Mouse (Mus musculus) midbrain, embryonic 15.5 days (tissue): ENCODE measurements around the gene Arhgef19. TPM values are rescaled to one million over a fixed set of nuclear protein-coding genes. Genes with fewer than 3 reads are reported as not detected.

Experiments
- ATAC-seq: fragments of 200-750 bp; cut with Nextera tagmentation; replicated peaks from 2 replicates; pipeline ENCODE4 v1.8.0; 2017; ENCODE audit warnings: moderate TSS enrichment
- H3K27ac ChIP-seq: fragments of 300-500 bp; sonication (generic); 2 replicates; pipeline ENCODE4 v1.5.1; 2015; ENCODE audit warnings: mild to moderate bottlenecking, inconsistent platforms
- H3K27me3 ChIP-seq: fragments of 300-500 bp; sonication (generic); replicated peaks from 2 replicates; pipeline ENCODE4 v1.6.1; 2015; ENCODE audit warnings: inconsistent platforms
- H3K36me3 ChIP-seq: fragments of 300-500 bp; sonication (generic); replicated peaks from 2 replicates; pipeline ENCODE4 v1.6.1; 2015; ENCODE audit warnings: inconsistent platforms
- H3K4me1 ChIP-seq: fragments of 300-500 bp; sonication (generic); 2 replicates; pipeline ENCODE4 v1.6.1; 2015; ENCODE audit warnings: inconsistent platforms
- H3K4me2 ChIP-seq: fragments of 300-500 bp; sonication (generic); 2 replicates; pipeline ENCODE4 v1.6.1; 2015; ENCODE audit warnings: inconsistent platforms, mild to moderate bottlenecking, moderate library complexity
- H3K4me3 ChIP-seq: fragments of 300-500 bp; sonication (generic); 2 replicates; pipeline ENCODE4 v1.5.1; 2015; ENCODE audit warnings: mild to moderate bottlenecking, inconsistent platforms
- H3K9ac ChIP-seq: fragments of 300-500 bp; sonication (generic); 2 replicates; pipeline ENCODE4 v1.6.1; 2015; ENCODE audit warnings: mild to moderate bottlenecking, inconsistent platforms
- H3K9me3 ChIP-seq: fragments of 300-500 bp; sonication (generic); 2 replicates; pipeline ENCODE4 v1.6.1; 2016; ENCODE audit warnings: inconsistent platforms
- WGBS: fragments of 180-500 bp; shearing (Covaris S2); methylation state at CpG from one replicate; pipeline ENCODE4 v1.1.7; 2015; ENCODE audit warnings: mixed read lengths; 5-methylcytosine and 5-hydroxymethylcytosine counted together
- polyA plus RNA-seq: library from polyadenylated mRNA; unstranded; fragments of >200 nt; fragmentation: Nextera tagmentation; extraction: Ambion mirVana; gene quantifications from 2 replicates; pipeline ENCODE4 v1.2.1, GENCODE M21; 2015

Arhgef19 gene
- polyA plus RNA-seq, 1 experiment from 2014 or later: 1.0 TPM

DNA sequence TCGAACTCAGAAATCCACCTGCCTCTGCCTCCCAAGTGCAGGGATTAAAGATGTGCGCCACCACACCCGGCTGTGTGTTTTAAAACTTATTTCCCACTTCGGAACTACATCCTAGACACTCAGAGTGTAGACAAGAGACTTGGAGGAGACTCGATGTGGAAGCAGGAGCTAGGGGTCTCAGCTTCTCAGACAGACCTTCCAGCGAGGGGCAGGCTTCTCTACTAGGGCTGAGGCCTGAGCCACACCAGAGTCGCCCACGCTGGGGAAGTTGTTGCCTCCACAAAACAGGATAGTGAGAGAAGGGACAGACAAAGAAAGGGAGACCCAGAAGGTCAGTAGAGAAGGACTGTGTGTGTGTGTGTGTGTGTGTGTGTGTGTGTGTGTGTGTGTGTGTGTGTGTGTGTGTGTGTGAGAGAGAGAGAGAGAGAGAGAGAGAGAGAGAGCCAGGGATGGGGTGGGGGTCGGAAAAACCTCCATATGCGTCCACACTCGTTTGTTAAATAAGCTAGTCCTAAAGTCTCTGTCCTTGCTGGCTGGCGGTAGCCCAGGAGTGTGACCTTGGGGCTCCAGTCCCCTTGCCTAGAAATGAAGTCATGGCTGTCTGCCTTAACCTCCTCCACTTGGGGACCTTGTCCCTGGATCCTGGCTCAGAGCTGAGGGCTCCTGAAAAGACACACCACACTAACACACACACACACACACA is 44.0 kb downstream of the Arhgef19 start:
- Histone ChIP-seq H3K4me2 (no peak overlapping the region), H3K36me3 (no peaks in the 10 kb centered on the region), H3K9ac (no peak overlapping the region), H3K27me3 (peaks cover 10% of the 10 kb centered on the region; the same call in 1 of the 2 replicates), H3K4me1 (peaks cover 25% of the 10 kb centered on the region), H3K27ac (no peak overlapping the region), H3K4me3 (no peak overlapping the region), H3K9me3 (no peaks in the 10 kb centered on the region)
- ATAC-seq: no peak
- 52% methylated on average over 12 of the region's 12 CpGs for WGBS

GRCm38 (mm10) chr4:141283879-141284411 is 44.6 kb downstream of the Arhgef19 start:
- Histone ChIP-seq H3K27me3 (peaks cover 10% of the 10 kb centered on the region; the same call in 1 of the 2 replicates), H3K4me2 (no peak overlapping the region), H3K27ac (no peak overlapping the region), H3K9ac (no peak overlapping the region), H3K9me3 (no peaks in the 10 kb centered on the region), H3K4me1 (peaks cover 27% of the 10 kb centered on the region), H3K36me3 (no peaks in the 10 kb centered on the region), H3K4me3 (no peak overlapping the region)
- WGBS: 17% methylated on average over 8 of the region's 8 CpGs
- ATAC-seq: no peak

DNA sequence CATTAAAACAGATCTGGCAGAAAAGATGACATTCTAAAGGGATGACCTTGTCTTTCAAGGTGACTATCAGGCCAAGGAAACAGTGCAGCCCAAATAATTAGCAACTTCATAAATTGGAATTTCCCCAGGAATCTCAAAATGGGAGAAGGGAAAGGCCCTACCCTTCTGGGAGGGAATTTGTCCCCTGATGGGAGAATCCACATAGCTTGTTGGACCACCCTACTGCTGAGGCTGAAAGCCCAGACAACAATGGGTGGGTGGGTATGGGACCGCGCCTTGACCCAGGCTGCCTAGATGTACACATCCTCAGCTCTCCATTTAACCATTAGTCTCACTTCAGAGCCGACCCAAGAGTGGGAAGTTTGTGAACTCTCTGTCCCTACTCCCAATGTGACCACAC is 45.2 kb downstream of the Arhgef19 start:
- ATAC-seq: no peak
- 78% methylated on average over 3 of the region's 3 CpGs for WGBS
- Histone ChIP-seq H3K4me1 (peaks cover 22% of the 10 kb centered on the region), H3K27me3 (peaks cover 10% of the 10 kb centered on the region; the same call in 1 of the 2 replicates), H3K27ac (no peak overlapping the region), H3K4me2 (no peak overlapping the region), H3K9me3 (no peaks in the 10 kb centered on the region), H3K9ac (no peak overlapping the region), H3K36me3 (no peaks in the 10 kb centered on the region), H3K4me3 (no peak overlapping the region)

DNA sequence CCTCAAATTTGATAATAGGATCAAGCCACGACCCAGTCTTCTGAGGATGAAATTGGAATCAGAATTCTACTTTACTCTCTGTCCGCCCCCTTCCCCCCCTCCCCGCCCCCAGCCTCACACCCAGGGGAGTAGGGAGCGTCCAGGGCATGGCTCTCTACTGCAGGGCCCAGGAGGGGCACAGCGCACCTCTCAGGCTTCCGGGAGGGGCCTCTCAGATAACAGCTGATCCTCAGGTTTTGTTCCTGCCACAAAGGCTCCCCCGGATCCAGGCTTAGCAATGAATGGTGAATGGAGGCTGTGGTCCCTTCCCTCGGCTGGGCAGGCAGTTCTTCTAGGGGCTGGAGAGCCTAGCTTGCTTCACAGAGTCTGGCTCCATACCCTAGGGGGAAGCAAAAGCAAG is 45.8 kb downstream of the Arhgef19 start:
- no peak overlapping the region for H3K4me2 ChIP-seq
- 10% methylated on average over 8 of the region's 8 CpGs for WGBS
- no peaks in the 10 kb centered on the region for H3K36me3 ChIP-seq
- no peak overlapping the region for H3K9ac ChIP-seq
- peaks cover 10% of the 10 kb centered on the region; the same call in 1 of the 2 replicates for H3K27me3 ChIP-seq
- H3K9me3 ChIP-seq: no peaks in the 10 kb centered on the region
- H3K4me1 ChIP-seq: peaks cover 22% of the 10 kb centered on the region
- H3K4me3 ChIP-seq: no peak overlapping the region
- no peak overlapping the region for H3K27ac ChIP-seq
- ATAC-seq: no peak

- no peak for ATAC-seq
- H3K9ac ChIP-seq: no peak overlapping the region
- H3K36me3 ChIP-seq: no peaks in the 10 kb centered on the region
Observed at GRCm38 (mm10) chr4:141286860-141287517, 47.7 kb downstream of the Arhgef19 start.

GRCm38 (mm10) chr4:141287518-141288004 is 48.3 kb downstream of the Arhgef19 start:
- no peak overlapping the region for H3K4me3 ChIP-seq
- ATAC-seq: no peak
- peaks cover 34% of the 10 kb centered on the region for H3K4me1 ChIP-seq
- H3K36me3 ChIP-seq: no peaks in the 10 kb centered on the region
- no peaks in the 10 kb centered on the region for H3K9me3 ChIP-seq
- H3K9ac ChIP-seq: no peak overlapping the region
- H3K27me3 ChIP-seq: peaks cover 10% of the 10 kb centered on the region; the same call in 1 of the 2 replicates
- H3K4me2 ChIP-seq: no peak overlapping the region
- no peak overlapping the region for H3K27ac ChIP-seq
- 17% methylated on average over 15 of the region's 15 CpGs for WGBS

More at GRCm38 (mm10) chr4:141286860-141287517, 47.7 kb downstream of the Arhgef19 start:
- no peaks in the 10 kb centered on the region for H3K9me3 ChIP-seq
- 12% methylated on average over 20 of the region's 20 CpGs for WGBS
- H3K27ac ChIP-seq: no peak overlapping the region
- no peak overlapping the region for H3K4me3 ChIP-seq
- peaks cover 10% of the 10 kb centered on the region; the same call in 1 of the 2 replicates for H3K27me3 ChIP-seq
- no peak overlapping the region for H3K4me2 ChIP-seq
- H3K4me1 ChIP-seq: peaks cover 33% of the 10 kb centered on the region

- peaks cover 12% of the 10 kb centered on the region for H3K27me3 ChIP-seq
Observed at GRCm38 (mm10) chr4:141288152-141288551, 48.9 kb downstream of the Arhgef19 start.

GRCm38 (mm10) chr4:141291571-141292375 is 52.5 kb downstream of the Arhgef19 start:
- Histone ChIP-seq H3K4me3 (peak overlapping the region; percentile 38), H3K27ac (no peak overlapping the region), H3K4me1 (peaks cover 30% of the 10 kb centered on the region), H3K9me3 (no peaks in the 10 kb centered on the region), H3K36me3 (no peaks in the 10 kb centered on the region), H3K9ac (peak overlapping the region; percentile 36; the same call in 1 of the 2 replicates), H3K27me3 (peaks cover 18% of the 10 kb centered on the region), H3K4me2 (peak overlapping the region; percentile 80)
- WGBS: 3% methylated on average over 36 of the region's 47 CpGs
- no peak; the same call in 1 of the 2 replicates for ATAC-seq

More at GRCm38 (mm10) chr4:141288152-141288551, 48.9 kb downstream of the Arhgef19 start:
- Histone ChIP-seq H3K4me3 (no peak overlapping the region), H3K9me3 (no peaks in the 10 kb centered on the region), H3K27ac (no peak overlapping the region), H3K4me2 (no peak overlapping the region), H3K4me1 (peaks cover 34% of the 10 kb centered on the region), H3K9ac (no peak overlapping the region), H3K36me3 (no peaks in the 10 kb centered on the region)
- ATAC-seq: no peak; the same call in 1 of the 2 replicates
- WGBS: 36% methylated on average over 8 of the region's 8 CpGs

- no peak overlapping the region for H3K27ac ChIP-seq
- ATAC-seq: no peak
- no peaks in the 10 kb centered on the region for H3K36me3 ChIP-seq
- peaks cover 16% of the 10 kb centered on the region for H3K4me1 ChIP-seq
- no peak overlapping the region for H3K4me3 ChIP-seq
- peak overlapping the region; percentile 8; the same call in 1 of the 2 replicates for H3K4me2 ChIP-seq
- H3K9me3 ChIP-seq: no peaks in the 10 kb centered on the region
- H3K9ac ChIP-seq: no peak overlapping the region
- H3K27me3 ChIP-seq: peaks cover 26% of the 10 kb centered on the region
- 2% methylated on average over 15 of the region's 15 CpGs for WGBS
Observed at GRCm38 (mm10) chr4:141295774-141296186, 56.5 kb downstream of the Arhgef19 start.

DNA sequence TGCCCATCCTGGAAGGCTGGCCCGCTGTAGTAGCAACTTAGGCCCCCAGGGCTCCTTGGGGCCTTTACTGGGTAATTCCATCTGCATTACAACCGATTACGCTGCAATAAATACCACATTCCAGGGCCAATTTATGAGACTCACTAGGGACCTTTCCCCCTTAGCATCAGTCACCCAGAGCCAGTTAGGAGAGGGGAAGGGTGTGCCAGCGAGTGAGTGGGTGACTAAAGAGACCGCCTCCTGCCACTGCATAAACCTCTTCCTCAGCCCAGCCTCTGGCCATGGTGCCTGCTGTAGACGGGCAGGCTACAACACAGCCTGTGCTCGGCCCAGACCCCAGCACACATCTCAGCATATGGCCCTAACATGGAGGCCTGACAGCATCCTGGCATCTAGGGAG is 58.6 kb downstream of the Arhgef19 start:
- Histone ChIP-seq H3K4me3 (no peak overlapping the region), H3K27ac (no peak overlapping the region), H3K36me3 (no peaks in the 10 kb centered on the region), H3K4me2 (no peak overlapping the region), H3K9ac (no peak overlapping the region), H3K9me3 (no peaks in the 10 kb centered on the region), H3K27me3 (peaks cover 40% of the 10 kb centered on the region), H3K4me1 (peaks cover 24% of the 10 kb centered on the region)
- ATAC-seq: no peak
- 77% methylated on average over 7 of the region's 7 CpGs for WGBS

DNA sequence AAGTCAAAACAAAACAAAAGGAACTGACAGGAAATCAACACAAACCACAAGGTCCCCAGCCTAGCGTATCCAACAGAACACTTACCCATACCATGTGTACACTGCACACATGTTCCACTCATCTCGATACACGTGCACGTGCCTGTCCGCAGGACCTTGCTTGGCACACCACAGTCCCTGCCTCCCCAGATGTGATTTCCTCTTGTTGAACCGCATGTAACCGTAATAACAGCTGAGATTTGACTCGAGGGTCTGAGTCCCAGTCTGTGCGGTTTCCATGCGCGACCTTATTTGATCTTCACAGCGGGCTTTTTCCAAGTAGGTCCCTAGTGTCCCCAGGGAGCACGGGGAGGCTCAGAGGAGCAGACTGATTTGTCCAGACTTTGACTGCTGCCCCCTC is 60.1 kb downstream of the Arhgef19 start:
- no peak overlapping the region for H3K4me3 ChIP-seq
- 65% methylated on average over 13 of the region's 13 CpGs for WGBS
- no peak overlapping the region for H3K27ac ChIP-seq
- no peak for ATAC-seq
- no peaks in the 10 kb centered on the region for H3K36me3 ChIP-seq
- peaks cover 25% of the 10 kb centered on the region for H3K4me1 ChIP-seq
- H3K9ac ChIP-seq: no peak overlapping the region
- no peak overlapping the region for H3K4me2 ChIP-seq
- no peaks in the 10 kb centered on the region for H3K9me3 ChIP-seq
- peaks cover 41% of the 10 kb centered on the region for H3K27me3 ChIP-seq
